Mouse (Mus musculus): ENCODE measurements around the gene Tbkbp1. TPM values are rescaled to one million over a fixed set of nuclear protein-coding genes. Genes with fewer than 3 reads are reported as not detected.

Gene Tbkbp1
- total and polyA plus RNA-seq, 3 experiments: 0.44 to 5.7 (median 3.1) TPM

- H3K36me3 ChIP-seq (replicated peaks in 1 of 2; ENCODE audit: control insufficient read depth in 1 of 2, insufficient read depth in 1 of 2, low read length in 1 of 2): no peaks in the 10 kb centered on the region
- H3K79me2 ChIP-seq (replicated peaks; ENCODE audit: control insufficient read depth, extremely low read depth, insufficient read depth, poor library complexity, severe bottlenecking): no peaks in the 10 kb centered on the region
- peaks cover 21% of the 10 kb centered on the region for H3K27me3 ChIP-seq (replicated peaks)
- dilution Hi-C loops (cut with MboI; ENCODE audit: extremely low pct_ligation_motif_present, extremely low pct_unique_long_range_greater_than_20kb, low sequenced_read_pairs): no loop called here
- H3K9me3 ChIP-seq (replicated peaks; ENCODE audit: low read length): no peaks in the 10 kb centered on the region
- TF ChIP-seq ELF1 (IDR thresholded peaks at IDR 0.05; ENCODE audit: low read depth, low read length): no peak
- no peak for TF ChIP-seq MAFK (IDR thresholded peaks at IDR 0.05; ENCODE audit: insufficient replicate concordance, low read length)
- no peak for TF ChIP-seq MAX (IDR thresholded peaks at IDR 0.05; ENCODE audit: low read length)
- TF ChIP-seq E2F4 (IDR thresholded peaks at IDR 0.05; ENCODE audit: insufficient replicate concordance, low read depth, low read length): no peak
- no peak for TF ChIP-seq JUND (conservative IDR thresholded peaks at IDR 0.05; ENCODE audit: low read depth, low read length)
- TF ChIP-seq IRF4 (IDR thresholded peaks at IDR 0.05; ENCODE audit: low read depth, low read length): no peak
- TF ChIP-seq MEF2A (IDR thresholded peaks at IDR 0.05; ENCODE audit: borderline replicate concordance, low read depth, low read length): no peak
- no peak for TF ChIP-seq HCFC1 (IDR thresholded peaks at IDR 0.05; ENCODE audit: low read depth, low read length)
- no peak for TF ChIP-seq ETS1 (conservative IDR thresholded peaks at IDR 0.05; ENCODE audit: low read depth, low read length)
- no peak for TF ChIP-seq TBP (conservative IDR thresholded peaks at IDR 0.05; ENCODE audit: low read depth, low read length)
- TF ChIP-seq KAT2A (IDR thresholded peaks at IDR 0.05; ENCODE audit: insufficient replicate concordance, low read length): no peak
- no peak for TF ChIP-seq GABPA (IDR thresholded peaks at IDR 0.05; ENCODE audit: insufficient replicate concordance, low read depth, low read length)
- TF ChIP-seq USF1 (IDR thresholded peaks at IDR 0.05; ENCODE audit: low read depth, low read length): no peak
- no peak for TF ChIP-seq POLR2AphosphoS2 (IDR thresholded peaks at IDR 0.05; ENCODE audit: low read depth, low read length)
- no peak for TF ChIP-seq NELFE (IDR thresholded peaks at IDR 0.05; ENCODE audit: low read depth, low read length)
- no peak for TF ChIP-seq MXI1 (IDR thresholded peaks at IDR 0.05; ENCODE audit: low read depth, low read length)
- no peak overlapping the region for H3K27ac ChIP-seq (ENCODE audit: insufficient read depth, low read depth)
- no peak for DNase-seq (ENCODE audit: extremely low read depth)
- no peak overlapping the region for H3K9ac ChIP-seq (ENCODE audit: insufficient read depth, low read depth)
- H3K4me3 ChIP-seq (replicated peaks in 1 of 3; ENCODE audit: low read depth in 2 of 3, low read length in 2 of 3, poor library complexity in 1 of 3): no peak overlapping the region
- no peak overlapping the region for H3K4me2 ChIP-seq (ENCODE audit: insufficient read depth, low read depth, poor library complexity, severe bottlenecking)
- in situ Hi-C loops (cut with MboI; ENCODE audit: low pct_ligation_motif_present, low pct_unique_long_range_greater_than_20kb, low sequenced_read_pairs): no loop called here
- H3K4me1 ChIP-seq (ENCODE audit: control insufficient read depth in 1 of 2, insufficient read depth in 2 of 2): peaks cover 4 to 6% of the 10 kb centered on the region in 2 experiments
Observed at GRCm38 (mm10) chr11:97103163-97104090, 47.9 kb downstream of the Tbkbp1 start.

- no peaks in the 10 kb centered on the region for H3K36me3 ChIP-seq (replicated peaks in 1 of 2; ENCODE audit: control insufficient read depth in 1 of 2, insufficient read depth in 1 of 2, low read length in 1 of 2)
- no peak overlapping the region for H3K27ac ChIP-seq (ENCODE audit: insufficient read depth, low read depth)
- in situ Hi-C loops (cut with MboI; ENCODE audit: low pct_ligation_motif_present, low pct_unique_long_range_greater_than_20kb, low sequenced_read_pairs) (no loop called here), dilution Hi-C loops (cut with MboI; ENCODE audit: extremely low pct_ligation_motif_present, extremely low pct_unique_long_range_greater_than_20kb, low sequenced_read_pairs) (no loop called here)
- no peaks in the 10 kb centered on the region for H3K9me3 ChIP-seq (replicated peaks; ENCODE audit: low read length)
- no peaks in the 10 kb centered on the region for H3K79me2 ChIP-seq (replicated peaks; ENCODE audit: control insufficient read depth, extremely low read depth, insufficient read depth, poor library complexity, severe bottlenecking)
- peak; percentile 84 for DNase-seq (ENCODE audit: extremely low read depth)
- no peak overlapping the region for H3K9ac ChIP-seq (ENCODE audit: insufficient read depth, low read depth)
- peaks cover 4 to 6% of the 10 kb centered on the region in 2 experiments for H3K4me1 ChIP-seq (ENCODE audit: control insufficient read depth in 1 of 2, insufficient read depth in 2 of 2)
- no peak overlapping the region for H3K4me2 ChIP-seq (ENCODE audit: insufficient read depth, low read depth, poor library complexity, severe bottlenecking)
- H3K4me3 ChIP-seq (replicated peaks in 1 of 3; ENCODE audit: low read depth in 2 of 3, low read length in 2 of 3, poor library complexity in 1 of 3): no peak overlapping the region
- H3K27me3 ChIP-seq (replicated peaks): peaks cover 35% of the 10 kb centered on the region
- TF ChIP-seq UBTF (IDR thresholded peaks at IDR 0.05; ENCODE audit: low read depth, low read length) (no peak), MAZ (IDR thresholded peaks at IDR 0.05; ENCODE audit: low read depth, low read length) (no peak), HCFC1 (IDR thresholded peaks at IDR 0.05; ENCODE audit: low read depth, low read length) (0 out of 2 replicates have a peak, but pooled peaks have one; percentile 23), JUN (IDR thresholded peaks at IDR 0.05; ENCODE audit: insufficient read depth, low read depth, low read length) (no peak), NRF1 (IDR thresholded peaks at IDR 0.05; ENCODE audit: low read depth, low read length) (peak; percentile 50), PAX5 (IDR thresholded peaks at IDR 0.05; ENCODE audit: low read length) (no peak), MXI1 (IDR thresholded peaks at IDR 0.05; ENCODE audit: low read depth, low read length) (peak; percentile 66), ZNF384 (IDR thresholded peaks at IDR 0.05; ENCODE audit: low read depth, low read length) (no peak), CTCF (conservative IDR thresholded peaks at IDR 0.05 in 1 of 2, IDR thresholded peaks at IDR 0.05 in 1 of 2; ENCODE audit: low read depth in 2 of 2, low read length in 2 of 2) (peak; percentile 86 to 98), POLR2AphosphoS2 (IDR thresholded peaks at IDR 0.05; ENCODE audit: low read depth, low read length) (no peak), USF2 (conservative IDR thresholded peaks at IDR 0.05; ENCODE audit: low read depth, low read length) (no peak), SIN3A (IDR thresholded peaks at IDR 0.05; ENCODE audit: low read length) (peak; percentile 59; the same call in 1 of the 2 replicates), ZMIZ1 (IDR thresholded peaks at IDR 0.05; ENCODE audit: low read depth, low read length) (no peak), ETS1 (conservative IDR thresholded peaks at IDR 0.05; ENCODE audit: low read depth, low read length) (no peak), E2F4 (IDR thresholded peaks at IDR 0.05; ENCODE audit: insufficient replicate concordance, low read depth, low read length) (no peak), IRF4 (IDR thresholded peaks at IDR 0.05; ENCODE audit: low read depth, low read length) (peak; percentile 64; the same call in 1 of the 2 replicates), RCOR1 (conservative IDR thresholded peaks at IDR 0.05; ENCODE audit: low read depth, low read length) (0 out of 2 replicates have a peak, but pooled peaks have one; percentile 52), MEF2A (IDR thresholded peaks at IDR 0.05; ENCODE audit: borderline replicate concordance, low read depth, low read length) (0 out of 2 replicates have a peak, but pooled peaks have one; percentile 53), ZC3H11A (IDR thresholded peaks at IDR 0.05; ENCODE audit: low read depth, low read length) (peak; percentile 95), KAT2A (IDR thresholded peaks at IDR 0.05; ENCODE audit: insufficient replicate concordance, low read length) (no peak)
Observed at GRCm38 (mm10) chr11:97101722-97102121, 49.6 kb downstream of the Tbkbp1 start.

Measured in CH12.LX (cell line).